Mouse (Mus musculus): ENCODE measurements around the gene Nr1i2.

DNA sequence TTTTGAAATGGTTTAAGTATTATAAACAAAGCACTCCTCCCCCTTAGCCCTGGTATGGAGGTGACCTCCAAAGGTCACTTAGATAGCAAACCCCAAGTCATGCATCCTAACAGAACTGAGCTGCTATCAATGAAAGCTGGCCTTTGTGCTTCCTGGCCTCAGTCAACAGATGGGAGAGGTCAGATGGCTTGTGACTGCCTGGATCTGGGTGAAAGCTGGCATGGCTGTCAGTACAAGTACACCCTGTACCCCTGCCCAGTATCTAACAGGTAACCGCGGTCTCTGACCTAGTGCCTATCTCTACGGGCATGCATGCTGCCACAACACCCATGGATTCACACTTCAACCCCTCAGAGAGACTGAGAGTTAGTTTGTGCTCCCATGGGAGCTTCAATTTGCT, 6.9 kb downstream of the Nr1i2 start:
- TF ChIP-seq CTCF (IDR thresholded peaks at IDR 0.05; ENCODE audit: control insufficient read depth, insufficient read depth, insufficient replicate concordance, low read depth, low read length) (no peak), POLR2A (IDR thresholded peaks at IDR 0.05; ENCODE audit: control insufficient read depth, low read depth, low read length) (no peak)

Measured in testis, adult 2 months (tissue).